Mouse (Mus musculus): ENCODE data around the gene Atf6.

GRCm38 (mm10) chr1:170850007-170850406 lies 17.6 kb downstream of the Atf6 start:
- TF ChIP-seq ETS1 (conservative IDR thresholded peaks at IDR 0.05; ENCODE audit: low read depth, low read length) (no peak), CTCF (conservative IDR thresholded peaks at IDR 0.05 in 1 of 2, IDR thresholded peaks at IDR 0.05 in 1 of 2; ENCODE audit: low read depth in 2 of 2, low read length in 2 of 2) (no peak), RCOR1 (conservative IDR thresholded peaks at IDR 0.05; ENCODE audit: low read depth, low read length) (no peak), JUN (IDR thresholded peaks at IDR 0.05; ENCODE audit: insufficient read depth, low read depth, low read length) (no peak), MAX (IDR thresholded peaks at IDR 0.05; ENCODE audit: low read length) (no peak), POLR2A (IDR thresholded peaks at IDR 0.05; ENCODE audit: low read depth, low read length) (no peak)
